Mouse (Mus musculus): ENCODE measurements around the gene Zfhx3.
"Not testable (repeated sequence)": the region's sequence is repeated elsewhere in the genome, so short reads cannot be mapped to it uniquely, and the experiment has no call there.

Gene Zfhx3

DNA sequence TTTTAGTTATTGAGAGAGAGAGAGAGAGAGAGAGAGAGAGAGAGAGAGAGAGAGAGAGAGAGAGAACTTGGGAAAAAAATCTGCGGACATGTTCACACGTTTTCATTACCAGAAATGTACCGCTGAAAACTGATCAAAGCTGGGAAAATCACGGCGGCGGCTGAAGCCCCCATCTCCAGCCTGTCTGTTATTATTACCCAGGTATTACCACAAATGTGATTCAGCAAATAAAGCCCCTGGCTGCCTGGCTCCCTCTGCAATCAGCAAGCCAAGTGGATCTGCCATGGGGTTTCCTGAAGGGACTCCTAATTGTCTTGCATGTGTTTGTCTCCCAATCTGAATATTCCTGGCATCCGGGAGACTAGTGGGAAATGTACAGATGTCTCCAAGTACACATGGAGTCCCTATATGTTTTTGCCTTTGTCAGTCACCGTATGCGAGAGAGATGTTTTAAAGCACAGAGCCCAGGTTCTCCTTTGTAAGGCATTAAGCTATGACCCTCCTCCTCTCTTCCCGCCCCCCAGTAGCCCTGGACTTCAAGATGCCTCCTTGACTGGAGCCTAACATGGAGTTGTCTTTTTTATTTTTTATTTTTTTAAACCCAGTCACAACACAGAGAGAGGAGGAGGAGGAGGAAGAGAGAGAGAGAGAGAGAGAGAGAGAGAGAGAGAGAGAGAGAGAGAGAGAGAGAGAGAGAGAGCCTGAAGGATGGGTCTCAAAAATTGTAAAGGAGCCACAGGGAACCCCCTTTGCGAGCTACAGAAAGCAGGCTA lies at the start of gene Zfhx3:
Gene Zfhx3, plus strand, starts transcription at position 723 of the 773 bp plus-strand sequence.
- DNase-seq (ENCODE audit: low read depth, low spot score) = no peak

DNA sequence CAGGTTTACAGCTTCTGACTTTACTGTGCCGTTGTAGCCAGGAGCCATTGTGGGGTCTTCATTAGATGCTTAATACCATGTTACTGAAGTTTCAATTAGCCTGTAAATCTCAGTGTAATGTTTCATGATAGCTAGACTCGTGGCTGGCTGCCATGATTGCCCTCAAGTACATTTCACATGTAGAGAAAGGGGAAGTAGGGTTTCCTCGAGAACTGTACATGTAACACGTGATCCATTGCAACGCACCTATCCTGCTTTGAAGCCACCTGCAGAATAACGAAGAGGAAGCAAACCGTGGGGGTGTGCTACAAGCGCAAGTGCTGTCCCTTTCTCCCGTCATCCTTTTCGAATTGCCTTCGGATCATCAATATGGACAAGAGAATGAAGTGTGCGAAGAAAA lies 23.5 kb upstream of the Zfhx3 start:
- no peak for DNase-seq (ENCODE audit: low read depth, low spot score)

DNA sequence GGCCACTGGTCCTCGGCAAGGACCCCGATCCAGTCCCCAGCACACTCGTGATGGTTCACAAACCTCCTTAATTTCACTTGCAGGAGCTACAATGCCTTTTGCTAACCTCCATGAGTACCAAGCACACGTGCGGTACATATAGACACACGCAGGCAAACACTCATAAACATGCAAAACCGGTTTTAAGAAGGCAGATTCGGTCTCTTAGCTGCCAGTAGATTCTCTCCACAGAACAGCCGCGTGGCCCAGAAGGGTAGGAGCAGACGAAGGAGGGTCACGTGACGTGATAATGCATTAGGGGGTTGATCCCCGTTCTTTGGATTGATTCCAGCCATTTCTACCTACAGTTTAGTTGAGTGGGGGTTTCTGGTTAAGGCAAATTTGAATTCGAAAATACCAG lies 16.3 kb upstream of the Zfhx3 start:
- no peak for DNase-seq (ENCODE audit: low read depth, low spot score)

DNA sequence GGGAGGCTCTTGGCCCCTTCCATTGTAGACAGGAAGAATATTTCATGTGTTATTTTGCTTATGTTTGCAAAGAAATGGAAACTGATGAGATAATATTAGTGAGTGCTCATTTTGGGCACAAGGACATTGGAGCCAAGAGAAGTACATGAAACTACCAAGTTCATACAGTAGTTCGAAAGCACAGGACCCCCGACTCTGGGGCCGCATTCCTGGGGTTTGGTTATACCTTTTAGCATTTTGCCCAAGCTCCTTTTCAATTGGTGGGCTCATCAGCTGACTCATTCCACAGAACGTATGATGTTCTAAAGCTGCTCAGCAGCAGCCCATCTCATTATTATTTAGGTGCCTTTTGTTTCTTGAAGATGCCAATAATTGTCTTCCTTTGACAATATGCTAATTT lies 5.7 kb upstream of the Zfhx3 start:
- no peak for DNase-seq (ENCODE audit: low read depth, low spot score)

DNA sequence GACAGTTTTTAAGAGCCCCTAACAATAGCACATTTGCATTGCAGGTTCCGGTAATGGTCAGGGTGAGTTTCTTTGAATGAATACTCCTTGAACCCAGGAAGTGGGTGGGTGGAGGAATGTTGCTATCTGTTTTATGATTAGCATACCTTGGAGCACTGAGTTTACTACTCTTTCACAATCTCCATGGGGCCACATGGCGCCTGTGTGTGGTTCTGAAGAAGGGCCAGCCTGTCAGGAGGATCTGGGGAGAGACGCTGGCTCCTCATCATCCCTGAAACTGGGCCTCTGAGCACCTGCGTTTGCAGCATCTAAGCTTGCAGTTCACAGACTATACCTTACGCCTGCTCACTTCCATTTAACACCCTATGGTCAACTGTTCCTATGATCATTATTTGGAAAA lies 4.2 kb upstream of the Zfhx3 start:
- DNase-seq (ENCODE audit: low read depth, low spot score) = not testable (repeated sequence)

DNA sequence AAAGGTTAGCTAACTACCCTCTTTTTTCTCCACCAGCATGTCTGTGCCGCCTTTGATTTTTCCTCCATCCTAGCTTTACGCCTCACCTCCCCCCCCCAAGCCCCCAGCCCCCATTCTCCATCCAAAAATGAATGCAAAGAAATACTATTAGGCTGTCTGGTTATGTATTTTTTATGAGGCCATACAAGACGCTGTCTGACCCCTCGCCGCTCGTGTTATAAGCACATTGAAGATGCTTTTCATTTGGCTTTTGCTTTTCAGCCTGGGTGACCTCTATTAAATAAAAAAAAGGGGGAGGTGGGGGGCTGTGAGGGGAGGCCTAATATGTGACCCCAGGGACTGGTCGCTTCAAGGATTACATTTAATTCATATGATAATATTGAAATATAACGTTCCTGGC lies 2.3 kb upstream of the Zfhx3 start:
- DNase-seq (ENCODE audit: low read depth, low spot score) = no peak

DNA sequence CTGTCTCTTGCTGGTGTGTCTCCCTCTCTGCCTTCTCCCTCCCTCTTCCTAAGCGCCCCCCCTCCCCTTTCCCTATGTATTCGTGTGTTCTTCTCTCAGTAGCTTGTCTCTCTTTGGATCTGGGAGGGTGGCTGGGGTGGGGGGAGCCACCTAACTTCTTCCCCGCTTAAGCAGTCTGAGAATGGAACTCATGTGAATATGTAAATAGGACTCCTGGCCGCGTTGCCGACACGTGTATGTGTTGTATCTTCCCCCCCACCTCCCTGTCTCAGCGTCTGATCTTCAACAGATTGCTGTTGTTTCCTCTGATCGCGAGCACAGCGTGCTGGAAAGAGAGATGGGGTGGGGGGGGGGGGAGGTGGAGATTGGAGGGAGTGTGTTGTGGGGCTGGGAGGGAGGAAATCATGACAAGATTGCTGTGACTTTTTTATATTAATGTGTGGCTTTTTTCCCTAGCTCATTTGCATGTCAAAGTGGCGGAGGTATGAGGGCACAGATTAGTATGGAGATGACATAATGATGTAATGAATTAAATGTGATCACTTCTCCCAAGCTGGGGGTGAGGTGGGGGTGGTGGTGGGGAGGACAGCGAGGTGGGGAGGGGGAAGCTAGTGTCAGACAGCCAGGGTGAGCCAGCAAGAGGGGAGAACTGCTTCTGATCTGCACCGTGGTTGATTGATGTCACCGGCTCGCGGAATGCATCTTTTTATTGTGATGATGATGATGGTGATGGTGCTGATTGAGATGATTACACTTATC lies 487 bp downstream of the Zfhx3 start:
- no peak for DNase-seq (ENCODE audit: low read depth, low spot score)

DNA sequence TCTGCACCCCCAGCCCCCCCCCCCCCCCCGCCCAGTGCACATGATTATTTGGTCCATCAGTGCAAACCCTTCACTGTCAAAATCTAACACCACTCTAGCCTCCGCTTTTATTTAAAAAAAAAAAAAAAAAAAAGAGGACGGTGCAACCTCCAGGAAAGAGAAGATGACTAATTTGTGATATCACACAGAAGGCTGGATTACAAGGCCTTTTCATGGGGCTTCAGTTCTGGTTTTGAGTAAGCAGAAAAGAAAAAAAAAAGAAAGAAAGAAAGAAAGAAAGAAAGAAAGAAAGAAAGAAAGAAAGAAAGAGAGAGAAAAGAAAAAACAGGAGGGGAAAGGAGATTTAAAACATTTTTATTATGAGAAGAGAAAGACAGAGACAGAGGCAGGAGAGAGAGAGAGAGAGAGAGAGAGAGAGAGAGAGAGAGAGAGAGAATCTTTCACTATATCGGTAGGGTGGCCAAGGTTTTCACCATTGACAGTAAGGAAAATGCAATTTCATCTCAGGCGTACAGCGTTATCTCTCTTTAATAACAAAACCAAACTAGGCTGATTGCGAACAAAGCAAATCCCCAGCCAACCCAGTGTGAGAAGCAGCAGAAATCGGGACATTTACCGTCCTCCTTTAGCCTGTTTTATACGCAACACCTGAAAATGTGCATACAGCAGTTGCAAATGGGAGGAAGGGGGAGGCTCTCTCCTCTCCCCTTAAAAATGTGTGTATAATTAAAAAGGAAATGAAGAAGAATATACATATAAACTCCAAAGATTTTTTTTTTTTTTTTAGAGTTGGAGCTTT lies 1.3 kb downstream of the Zfhx3 start:
- no peak for DNase-seq (ENCODE audit: low read depth, low spot score)

DNA sequence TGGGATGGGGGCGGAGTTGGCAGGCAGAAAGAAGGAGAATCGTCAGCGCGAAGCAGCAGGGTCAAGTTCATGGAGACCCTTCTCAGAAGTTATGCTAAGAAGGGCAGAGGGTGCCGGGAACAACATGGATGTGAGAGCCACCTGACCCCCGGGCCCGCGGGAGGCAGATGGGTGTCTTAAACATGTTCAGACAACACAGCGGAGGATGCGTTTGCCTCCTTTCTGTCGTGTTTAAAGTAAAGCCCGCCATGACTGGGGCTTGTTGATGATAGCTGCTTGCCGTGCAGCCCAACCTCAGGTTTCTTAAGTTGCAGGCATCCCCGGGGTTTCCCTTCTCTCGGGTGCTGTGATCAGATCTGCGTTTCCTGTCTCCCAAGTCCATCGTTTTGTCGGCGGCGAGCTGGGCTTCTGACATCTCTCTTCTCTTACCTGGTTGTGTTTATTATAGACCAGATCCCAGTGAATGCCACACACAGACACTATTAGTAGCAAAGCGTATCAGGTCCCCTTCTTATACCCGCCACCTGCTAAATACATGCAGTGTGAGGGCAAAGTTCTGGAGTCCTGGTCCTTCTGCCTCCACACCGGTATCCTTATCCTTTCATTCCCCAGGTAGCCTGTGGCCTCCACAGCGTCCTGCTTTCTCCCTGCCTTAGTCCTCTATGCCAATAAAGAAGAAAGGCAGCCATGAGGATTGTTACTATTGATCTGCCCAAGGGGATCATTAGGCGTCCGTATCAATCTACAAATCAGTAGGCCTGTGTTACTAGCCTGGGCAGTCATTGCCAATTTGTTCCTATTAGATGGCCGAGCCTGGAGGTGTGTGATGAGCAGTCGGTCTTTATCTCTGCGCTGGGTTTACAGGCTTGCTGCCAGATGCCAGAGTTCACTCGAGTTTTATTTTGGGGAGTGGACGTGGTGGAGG lies 2.5 kb downstream of the Zfhx3 start:
- DNase-seq (ENCODE audit: low read depth, low spot score) = no peak

DNA sequence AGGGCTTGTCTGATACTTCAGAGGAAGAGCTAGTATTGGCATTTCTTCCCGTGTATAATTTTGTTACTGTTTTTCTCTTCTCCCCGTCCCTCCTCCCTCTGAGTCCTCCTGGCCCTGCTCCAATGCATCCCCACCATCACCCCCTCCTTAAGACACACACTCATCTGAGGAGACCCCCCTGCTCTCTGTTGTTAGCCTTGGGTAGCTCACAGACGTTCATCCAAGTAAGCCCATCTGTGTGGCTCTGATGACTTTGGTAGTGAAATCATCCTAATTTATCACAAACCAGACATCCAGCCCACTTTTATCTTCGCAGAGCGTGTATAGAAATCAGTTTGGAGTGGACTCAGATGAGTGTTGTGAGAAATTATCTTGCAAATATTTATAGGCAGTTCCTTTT lies 4.4 kb downstream of the Zfhx3 start:
- no peak for DNase-seq (ENCODE audit: low read depth, low spot score)

DNA sequence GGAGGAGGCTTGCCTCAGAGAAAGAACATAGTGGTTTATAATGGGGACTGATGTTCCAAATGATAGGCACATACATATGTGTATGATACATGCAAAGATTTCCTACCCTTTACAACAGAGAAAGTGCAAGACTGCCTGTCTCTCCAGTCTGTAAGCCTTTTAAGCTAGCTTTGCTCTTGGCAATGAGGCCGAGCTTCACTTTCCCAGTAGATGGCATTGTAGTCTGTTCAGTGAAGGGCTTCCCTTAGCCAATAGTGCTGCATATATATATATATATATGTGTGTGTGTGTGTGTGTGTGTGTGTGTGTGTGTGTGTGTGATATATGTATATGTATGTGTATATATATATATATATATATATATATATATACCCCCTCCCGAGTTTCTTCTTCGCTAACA lies 13.4 kb downstream of the Zfhx3 start:
- DNase-seq (ENCODE audit: low read depth, low spot score) = no peak

DNA sequence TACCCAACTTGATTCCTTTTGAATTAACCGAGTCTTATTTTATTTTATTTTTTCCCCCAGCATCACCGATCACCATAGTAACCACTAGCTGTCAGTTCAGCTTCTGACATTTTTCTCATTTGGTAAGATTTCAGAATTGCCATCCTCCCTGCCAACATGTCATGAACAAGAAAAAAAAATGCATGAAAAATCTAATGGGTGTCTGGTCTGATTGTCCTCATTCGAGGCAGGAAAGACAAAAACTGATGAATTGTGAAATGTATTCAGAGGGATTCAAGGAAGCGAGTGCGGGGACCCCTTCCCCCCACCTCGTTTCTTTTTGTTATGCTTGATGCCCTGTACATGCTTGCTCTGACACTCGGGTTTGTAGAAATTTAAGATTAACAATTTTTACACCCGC lies 15.1 kb downstream of the Zfhx3 start:
- no peak for DNase-seq (ENCODE audit: low read depth, low spot score)

DNA sequence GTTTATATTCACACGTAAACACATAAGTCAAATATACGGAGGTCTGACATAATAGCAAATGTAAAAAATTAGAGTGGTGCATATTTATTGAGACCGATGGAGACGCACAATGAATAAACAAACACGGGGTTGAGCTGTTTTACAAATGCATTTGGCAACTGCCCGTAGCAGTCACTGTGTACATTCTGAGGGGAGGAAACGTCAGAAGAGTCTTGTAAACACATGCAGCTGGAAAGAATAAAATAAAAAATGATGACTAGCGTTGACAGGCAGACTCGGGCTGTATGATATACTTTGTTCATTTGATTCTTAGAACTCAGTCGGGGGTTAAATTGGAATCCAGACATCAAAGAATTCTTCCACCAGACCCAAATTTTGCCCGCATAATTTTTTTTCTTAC lies 18.0 kb downstream of the Zfhx3 start:
- DNase-seq (ENCODE audit: low read depth, low spot score) = no peak

DNA sequence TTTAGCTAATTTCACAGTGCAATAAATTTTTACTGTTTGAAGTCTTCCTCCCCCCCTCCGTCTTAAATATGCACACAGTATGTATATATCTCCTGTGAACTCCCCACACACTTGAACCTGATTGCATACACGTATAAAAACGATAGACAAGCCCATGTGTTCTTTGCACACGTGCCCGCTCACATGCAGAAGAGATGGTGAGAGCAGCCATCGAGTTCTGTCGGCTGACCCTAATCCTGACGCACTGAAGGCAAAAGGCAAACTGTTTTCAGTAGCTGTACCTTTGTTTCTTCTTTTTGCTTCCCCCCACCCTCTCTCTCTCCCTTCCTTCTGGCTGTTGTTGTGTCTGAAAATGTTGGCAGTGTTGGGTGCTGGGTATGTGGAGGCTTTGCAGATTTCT lies 18.4 kb downstream of the Zfhx3 start:
- DNase-seq (ENCODE audit: low read depth, low spot score) = no peak

DNA sequence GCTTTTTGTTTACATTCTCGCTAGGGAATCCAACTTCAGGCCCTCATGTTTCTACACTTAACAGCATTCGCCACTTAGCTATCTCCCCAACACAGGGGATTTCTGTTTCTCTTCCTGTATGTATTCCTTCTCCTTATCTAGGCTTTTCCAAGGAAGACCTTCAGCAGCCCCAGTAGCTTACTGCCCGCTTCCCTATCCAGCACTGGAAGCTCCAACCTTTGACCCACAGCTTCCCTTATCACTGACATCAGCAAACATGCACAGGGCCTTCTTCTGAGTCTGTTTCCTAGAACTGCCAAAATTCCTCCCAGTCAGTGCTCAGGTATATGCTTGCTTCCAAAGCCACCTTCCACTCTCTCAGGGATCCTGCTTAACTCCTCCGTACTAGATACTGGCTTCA lies 29.8 kb downstream of the Zfhx3 start:
- DNase-seq (ENCODE audit: low read depth, low spot score) = no peak

DNA sequence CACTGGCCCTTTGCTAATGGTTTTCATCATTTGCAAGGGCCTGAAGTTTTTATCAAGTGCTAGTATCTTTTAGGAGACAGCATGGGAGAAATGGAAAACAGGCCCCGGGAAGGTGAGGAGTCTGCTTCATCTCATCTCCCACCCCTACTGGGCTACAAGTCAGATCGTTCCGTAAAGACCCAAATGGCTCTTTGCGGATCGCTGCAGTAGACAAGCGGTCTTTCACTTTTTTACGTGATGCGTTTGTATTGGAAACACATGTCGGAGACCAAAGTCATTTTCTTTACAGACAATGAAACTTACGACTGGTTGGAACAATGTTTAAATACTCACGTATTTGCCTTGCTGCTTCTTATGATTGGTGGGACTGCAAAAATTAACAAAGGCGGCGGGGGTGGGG lies 32.0 kb downstream of the Zfhx3 start:
- DNase-seq (ENCODE audit: low read depth, low spot score) = no peak

DNA sequence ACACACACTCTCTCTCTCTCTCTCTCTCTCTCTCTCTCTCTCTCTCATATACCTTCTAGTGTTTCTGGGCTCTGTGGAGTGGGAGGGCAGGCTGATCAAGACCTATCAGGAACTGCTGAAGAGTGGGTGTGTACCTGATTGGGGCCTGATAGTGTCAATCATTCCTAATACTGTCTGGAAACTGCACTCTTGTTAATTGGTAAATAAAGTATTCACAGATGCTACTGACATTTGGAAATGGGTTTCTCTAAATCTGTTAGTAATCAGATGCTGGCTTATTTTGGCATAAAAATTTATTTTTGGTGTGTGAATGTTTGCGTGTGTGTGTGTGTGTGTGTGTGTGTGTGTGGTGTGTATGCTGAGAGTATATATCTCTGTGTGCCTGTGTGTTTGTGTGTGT lies 35.8 kb downstream of the Zfhx3 start:
- DNase-seq (ENCODE audit: low read depth, low spot score) = no peak

DNA sequence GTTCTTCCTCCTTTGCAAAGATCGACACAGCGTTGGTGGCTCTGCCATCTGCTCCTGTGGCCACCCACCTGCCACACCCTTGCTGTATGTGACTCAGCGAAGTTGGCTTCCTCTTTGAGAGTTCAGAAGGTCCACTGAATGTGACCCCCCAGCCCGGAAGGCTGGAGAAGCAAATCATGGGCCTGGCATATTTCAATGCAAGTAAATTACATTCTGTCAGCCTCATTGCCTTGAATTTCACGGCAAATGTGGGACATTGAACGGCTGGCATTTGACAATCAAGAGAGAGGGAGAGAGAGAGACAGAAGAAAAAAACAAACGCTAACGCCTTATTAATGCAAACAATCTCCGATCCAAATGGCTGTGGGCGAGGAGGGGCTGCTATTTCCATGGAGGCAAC lies 38.2 kb downstream of the Zfhx3 start:
- DNase-seq (ENCODE audit: low read depth, low spot score) = no peak

DNA sequence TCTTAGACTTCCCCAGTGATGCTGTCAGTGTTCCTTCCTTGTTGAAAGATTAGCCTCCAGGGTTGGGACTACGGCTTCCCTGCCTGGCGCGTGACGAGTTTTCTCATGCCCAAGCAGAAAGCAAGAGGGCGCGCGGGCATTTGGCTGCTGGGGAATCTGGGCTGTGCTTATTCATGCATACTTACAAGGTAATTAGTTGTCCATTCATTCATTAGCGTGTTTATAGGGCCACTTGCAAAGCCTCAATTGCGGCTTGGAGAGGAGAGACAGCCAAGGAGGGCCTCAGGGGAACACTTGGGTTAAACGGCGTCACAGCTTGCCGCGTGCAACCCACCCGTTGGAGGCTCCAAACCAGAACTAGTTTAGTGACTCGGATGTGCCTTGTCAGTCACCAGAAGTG lies 44.2 kb downstream of the Zfhx3 start:
- DNase-seq (ENCODE audit: low read depth, low spot score) = no peak

DNA sequence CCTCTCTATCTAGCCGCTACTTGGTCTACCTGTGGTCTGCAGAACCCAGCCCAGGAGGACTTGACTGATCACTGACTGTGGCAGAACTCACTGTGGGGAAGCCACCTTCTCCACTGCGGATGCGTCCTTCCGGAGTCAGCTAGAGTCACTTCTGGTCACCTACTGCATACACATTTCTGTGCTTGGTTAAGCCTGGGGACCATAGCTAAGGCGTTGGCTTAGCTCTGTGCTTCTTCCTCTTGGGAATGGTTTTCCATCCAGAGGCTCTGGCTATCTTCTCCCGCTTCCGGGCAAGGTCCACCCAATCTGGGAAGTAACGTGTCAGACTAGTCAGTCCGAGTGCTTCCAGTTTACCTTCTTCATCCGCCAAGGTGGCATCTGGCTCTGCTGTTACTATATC lies 56.4 kb downstream of the Zfhx3 start:
- DNase-seq (ENCODE audit: low read depth, low spot score) = no peak

DNA sequence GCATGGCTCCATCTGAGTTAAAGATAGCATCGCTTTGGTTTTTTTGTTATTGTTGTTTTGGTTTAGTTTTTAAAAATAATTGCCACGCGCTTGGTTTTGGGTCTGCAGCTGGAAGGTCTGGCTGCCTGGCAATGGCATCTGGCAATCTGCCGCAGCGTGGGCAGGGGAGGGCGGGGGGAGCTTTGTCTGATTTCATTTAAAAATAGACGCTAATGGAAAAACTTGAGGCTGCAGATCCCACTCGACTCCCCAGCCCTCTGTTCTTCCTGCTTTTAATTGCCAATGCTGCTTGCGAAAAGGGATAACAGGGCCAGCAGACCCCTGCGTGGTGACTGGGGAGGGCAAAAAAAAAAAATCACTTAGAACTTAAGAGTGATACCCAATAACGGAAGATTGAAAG lies 69.1 kb downstream of the Zfhx3 start:
- no peak for DNase-seq (ENCODE audit: low read depth, low spot score)

All from CD4-positive helper T cell, adult 2 months (primary cell).